Mouse (Mus musculus) natural killer cell, adult 2 months (primary cell): ENCODE measurements around the gene Mrpl3.
"Not testable (repeated sequence)": the region's sequence is repeated elsewhere in the genome, so short reads cannot be mapped to it uniquely, and the experiment has no call there.

ENCODE experiments used
- DNase-seq, 2 experiments: peaks; one replicate each; pipeline ENCODE4 v3.0.0; 2022; ENCODE audit warnings: low spot score in 2 of 2

The Mrpl3 gene

DNA sequence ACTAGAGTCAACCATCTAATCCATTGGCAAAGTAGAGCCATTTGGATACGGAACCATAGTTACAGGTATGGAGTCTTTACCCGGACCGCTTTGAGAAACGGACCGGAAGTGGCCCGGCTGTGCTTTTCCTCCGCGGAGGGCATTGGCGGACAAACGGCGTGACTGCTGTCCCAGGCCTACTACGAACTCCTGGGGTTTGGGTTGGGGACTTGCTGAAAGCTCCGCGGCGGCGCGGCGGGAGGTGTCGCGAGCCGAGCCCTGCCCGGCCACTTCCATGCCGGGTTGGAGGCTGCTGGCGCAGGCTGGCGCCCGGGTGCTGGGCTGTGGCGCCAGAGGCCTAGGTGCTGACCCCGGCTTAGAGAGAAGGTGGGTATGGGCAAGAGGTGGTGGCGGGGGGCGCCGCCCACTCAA lies at the start of gene Mrpl3:
Gene Mrpl3 (plus strand): TSS at position 93 of the 411 bp plus-strand sequence.
- DNase-seq, result peak; percentile 82 to 85

DNA sequence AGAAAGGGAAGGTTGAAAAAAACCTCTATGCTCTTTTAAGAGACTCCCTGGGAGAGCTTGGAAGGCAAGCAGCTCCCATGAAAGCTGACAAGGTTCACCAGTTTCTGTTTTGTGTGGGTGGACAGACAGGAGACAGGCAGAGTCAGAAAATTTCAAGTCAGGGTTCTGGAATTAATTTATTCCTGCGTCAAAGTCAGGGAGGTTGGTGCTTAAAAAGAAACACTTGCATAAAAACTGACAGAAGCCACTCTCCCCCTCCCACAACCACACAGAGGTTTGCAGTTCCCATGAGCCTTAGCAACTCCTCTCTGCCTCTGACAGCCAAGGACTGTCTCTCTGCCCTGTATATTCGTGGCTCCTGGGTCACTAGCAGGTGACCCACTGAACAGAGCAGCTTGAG lies 42.3 kb upstream of the Mrpl3 start:
- DNase-seq, result no peak

DNA sequence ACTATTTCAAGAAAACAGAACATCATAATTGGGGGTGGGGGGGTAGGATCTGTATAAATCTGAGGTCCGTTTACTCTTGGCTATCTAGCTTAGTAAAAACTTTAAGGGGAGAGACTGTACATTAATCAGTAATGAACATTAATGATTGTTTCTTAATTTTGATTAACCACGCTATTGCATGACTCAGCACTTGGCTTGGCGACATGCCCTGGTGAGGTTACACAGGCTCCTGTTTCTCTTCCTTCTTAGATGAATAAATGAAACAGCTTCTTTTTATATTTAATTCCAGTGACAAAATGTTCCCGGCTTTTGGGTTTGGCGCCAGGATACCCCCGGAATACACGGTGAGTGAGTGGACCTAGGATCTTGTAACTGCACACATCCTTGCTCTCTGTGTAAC lies 34.9 kb upstream of the Mrpl3 start:
- no peak for DNase-seq

DNA sequence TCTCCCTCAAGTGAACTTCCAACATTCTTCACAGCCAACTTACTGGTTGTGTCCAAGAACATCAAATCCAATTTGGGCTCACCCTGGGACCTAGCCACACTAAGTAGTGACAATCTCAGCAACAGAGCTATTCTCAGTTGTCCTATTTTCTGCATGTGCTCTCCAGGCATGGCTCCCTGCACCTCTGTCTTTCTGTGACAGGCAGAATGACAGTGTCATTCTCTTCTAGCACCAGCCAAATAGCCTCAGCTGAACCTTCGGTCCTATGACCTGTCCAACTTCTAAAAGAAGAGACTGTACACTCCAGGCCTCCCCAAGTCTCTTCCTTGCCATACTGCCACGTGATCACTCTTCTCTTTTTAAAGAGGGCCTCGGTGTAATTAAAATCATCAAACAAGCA lies 24.7 kb upstream of the Mrpl3 start:
- DNase-seq, result no peak

DNA sequence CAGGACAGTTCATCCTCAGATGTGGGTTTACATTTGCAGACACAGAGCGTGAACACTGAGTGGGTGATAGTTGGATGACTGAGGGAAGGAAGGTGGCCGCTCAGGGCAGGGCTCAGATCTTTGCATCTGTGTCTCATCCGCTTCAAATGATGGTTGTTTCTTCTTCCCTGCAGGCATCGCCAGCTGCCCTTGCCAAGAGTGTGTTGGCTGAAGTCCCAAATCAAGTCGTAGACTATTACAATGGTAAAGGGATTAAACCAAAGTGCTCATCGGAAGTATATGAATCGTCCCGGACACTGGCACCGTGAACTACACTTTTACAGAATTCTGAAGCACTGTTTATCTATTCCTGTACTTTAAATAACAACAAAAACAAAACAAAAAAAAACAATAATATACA lies 20.5 kb upstream of the Mrpl3 start:
- no peak for DNase-seq

DNA sequence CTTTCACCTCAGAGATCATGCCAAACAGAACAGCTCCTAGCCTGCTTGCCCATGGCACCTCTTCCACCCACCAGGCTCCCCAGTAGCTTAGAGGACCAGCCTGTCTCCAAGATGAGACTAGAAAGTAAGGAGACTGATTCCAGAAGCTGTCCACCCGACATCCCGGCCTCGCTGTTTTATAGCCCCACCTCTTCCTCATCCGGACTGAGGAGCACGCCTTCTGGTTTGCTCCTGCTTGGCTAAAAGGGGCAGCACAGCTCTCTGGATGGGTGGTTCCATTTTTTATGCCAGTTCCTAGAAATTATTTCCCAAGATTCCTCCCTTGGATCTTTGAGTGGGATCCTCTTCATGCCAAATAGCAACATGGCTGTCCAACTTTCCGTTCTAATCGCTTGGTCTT lies 19.4 kb upstream of the Mrpl3 start:
- no peak for DNase-seq

DNA sequence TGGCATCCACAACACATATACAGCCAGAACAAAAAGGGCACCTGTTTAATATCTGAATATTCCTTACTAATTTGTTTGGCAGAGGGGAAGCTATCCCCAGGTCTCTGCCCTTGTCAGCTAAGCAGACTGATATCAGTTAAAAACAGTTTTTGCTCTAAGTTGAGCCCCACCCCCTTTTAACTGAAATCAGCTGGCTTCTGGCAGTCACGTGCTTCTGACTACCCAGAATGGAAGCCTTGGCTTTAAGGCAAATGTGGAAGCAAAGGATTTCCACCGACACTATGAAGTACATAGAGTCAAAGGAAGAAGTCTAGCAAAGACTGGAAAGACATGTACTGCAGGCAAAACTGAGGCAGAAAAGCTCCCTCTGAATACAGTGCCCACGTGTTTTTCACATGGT lies 15.2 kb upstream of the Mrpl3 start:
- no peak for DNase-seq

DNA sequence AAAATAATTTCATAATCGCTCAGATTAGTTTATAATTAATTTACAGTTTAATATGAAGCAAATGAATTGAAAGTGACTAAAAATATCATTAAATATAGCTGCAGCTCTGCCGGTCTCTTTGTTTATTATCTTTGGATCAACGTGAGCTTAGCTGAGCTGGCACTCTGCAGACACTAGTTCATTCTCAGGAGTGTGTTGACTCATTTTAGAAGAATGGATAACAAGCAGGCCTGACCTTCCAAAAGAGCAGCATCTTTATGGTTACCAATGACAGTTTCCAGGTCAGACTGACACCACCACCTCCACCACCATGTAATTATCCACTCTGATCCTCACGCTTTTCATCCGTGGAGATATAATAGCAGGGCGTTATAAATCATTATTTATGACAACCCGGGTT lies 7.0 kb upstream of the Mrpl3 start:
- no peak for DNase-seq

DNA sequence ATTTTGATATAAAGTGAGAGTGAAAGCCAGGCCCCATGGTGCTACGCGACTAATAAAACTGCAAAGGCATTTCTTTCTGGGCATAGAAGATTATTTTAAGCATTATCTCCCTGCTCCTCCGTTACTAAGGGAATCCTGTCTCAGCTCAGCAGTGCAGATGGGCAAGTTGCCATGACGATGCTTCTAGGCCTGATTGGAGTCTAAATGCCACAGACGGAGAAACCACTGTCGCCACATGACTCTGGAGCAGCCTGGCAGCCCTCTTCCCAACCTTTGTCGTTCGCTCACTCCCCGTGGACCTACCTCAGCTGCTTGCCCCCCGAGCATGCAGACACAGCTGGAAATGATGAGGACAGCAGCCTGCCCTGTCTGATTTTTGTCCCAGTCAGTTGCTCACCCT lies 4.7 kb upstream of the Mrpl3 start:
- DNase-seq, result no peak

DNA sequence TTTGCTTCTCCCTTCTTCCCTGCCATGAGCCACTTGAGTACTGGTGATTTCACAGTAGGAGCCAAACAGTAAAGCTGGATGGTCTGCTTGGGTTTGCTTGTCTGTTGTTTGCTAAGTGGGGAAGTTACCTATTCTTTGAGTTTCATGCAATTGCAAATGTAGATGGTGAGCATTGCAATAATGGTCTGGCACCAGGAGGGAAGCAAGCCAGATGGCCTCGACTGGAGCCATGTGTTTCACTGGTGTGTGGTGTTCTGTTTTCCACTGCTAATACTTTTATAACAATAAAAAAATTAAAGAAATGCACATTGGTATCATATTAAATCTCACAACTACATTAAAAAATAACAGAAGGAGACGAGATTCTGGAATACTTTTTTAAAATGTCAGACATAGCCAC lies 3.4 kb upstream of the Mrpl3 start:
- DNase-seq, result no peak

DNA sequence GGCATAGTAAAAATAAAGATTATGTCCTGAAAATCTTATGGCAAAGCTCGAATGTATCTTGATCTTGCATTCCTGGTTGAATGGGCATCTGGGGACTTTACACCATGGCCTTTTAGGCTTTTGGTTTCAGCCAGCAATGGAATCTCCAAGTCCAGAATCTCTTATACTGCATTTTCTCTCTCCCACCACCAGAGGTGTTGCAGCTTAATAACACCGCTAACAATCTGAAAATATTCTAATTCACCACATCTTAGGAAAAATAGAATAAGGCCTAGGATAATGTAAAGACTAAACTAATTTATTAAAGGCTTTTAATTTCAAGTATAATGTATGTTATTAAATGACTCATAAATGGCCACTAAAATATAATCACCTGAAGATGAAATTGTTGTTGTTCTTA lies 2.8 kb upstream of the Mrpl3 start:
- DNase-seq, result no peak

DNA sequence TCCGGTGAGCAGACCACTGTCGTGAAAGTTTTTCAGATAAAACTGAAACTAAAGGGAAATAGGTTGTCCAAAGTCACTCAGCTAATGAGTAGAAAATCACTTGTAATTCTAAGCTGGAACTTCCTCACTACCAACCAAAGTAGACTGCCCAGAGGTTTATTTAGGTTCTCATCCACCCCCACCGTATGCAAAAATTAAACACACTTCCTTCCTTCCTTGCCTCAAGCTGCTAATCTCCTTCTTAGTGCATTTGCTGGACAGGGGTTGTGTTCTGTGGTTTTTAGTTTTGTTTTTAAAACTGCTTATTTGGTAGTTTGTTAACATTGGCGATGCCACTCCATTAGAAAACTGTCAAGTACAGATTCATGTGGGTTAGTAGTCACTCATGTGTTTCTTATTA lies 773 bp downstream of the Mrpl3 start:
- peak in 1 of 2 experiments; percentile 1 for DNase-seq

DNA sequence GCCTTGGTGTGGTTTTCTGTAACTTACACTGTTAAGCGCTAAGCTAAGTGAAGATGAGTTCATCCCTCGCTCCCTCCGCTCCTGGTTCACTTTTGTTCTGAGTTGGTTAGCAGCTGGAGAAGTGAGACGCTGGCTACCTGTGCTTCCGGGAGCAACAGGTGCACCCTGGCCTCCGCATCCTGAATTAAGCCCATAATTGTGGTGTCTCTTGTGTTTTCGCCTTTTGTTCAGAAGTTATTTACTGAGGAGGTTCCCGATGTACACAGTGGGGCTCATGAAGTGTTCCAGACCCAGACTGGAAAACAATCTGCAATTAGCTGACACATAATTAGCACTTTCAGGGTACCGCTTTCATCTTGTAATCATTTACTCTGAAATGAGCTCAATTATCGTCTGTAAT lies 16.1 kb downstream of the Mrpl3 start:
- no peak for DNase-seq

DNA sequence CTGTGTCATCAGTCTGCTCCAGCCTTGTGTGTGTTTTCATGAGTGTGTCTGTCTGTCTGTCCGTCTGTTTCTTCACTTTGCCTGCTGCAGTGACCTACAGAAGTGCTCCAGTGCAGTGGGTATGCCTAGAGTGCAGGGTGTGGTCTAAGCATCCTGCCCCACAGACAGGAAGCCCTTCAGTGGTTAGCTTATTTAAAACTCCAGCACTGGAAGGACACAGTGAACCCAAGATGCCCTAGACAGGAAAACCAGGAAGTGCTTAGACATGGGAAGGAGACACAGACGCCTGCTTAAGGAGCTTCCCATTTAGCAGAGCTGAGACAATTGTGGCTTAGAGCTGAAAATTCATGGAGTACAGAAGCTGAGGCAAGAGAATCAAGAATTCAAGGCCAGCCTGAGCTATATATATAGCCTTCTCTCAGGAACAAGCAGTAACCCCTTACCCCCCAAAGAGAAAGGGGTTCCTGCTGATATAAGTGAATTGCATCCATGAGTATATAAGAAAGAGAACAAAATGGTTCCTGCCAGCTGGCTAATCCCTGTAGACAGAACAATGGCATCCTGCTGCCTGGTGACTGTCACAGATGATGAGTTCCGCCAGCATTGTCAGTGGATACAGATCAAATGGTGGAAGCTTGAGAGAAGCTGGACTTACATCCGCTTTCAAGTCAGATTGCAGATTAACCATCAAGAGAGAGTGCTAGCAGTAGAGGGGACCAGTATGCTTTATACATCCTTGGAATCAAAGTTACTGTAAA lies 20.1 kb downstream of the Mrpl3 start:
- DNase-seq, result no peak

DNA sequence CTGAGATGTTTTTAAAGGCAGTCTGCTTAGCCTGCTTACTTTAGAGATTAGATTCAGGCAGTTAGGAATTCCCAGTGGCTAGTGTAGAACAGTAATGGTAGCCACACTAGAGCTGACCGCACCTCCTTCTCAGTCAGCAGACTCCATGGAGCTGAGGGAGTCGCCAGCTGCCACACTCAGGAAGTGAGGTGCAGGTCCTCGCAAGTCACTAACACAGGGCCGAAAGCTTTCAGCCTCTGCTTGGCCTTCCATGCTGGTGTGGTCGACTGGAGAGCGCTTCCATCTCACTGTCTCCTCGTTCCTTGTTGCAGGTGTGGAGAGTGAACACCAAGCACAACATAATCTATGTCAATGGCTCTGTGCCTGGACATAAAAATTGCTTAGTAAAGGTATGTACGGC lies 21.8 kb downstream of the Mrpl3 start:
- no peak for DNase-seq

DNA sequence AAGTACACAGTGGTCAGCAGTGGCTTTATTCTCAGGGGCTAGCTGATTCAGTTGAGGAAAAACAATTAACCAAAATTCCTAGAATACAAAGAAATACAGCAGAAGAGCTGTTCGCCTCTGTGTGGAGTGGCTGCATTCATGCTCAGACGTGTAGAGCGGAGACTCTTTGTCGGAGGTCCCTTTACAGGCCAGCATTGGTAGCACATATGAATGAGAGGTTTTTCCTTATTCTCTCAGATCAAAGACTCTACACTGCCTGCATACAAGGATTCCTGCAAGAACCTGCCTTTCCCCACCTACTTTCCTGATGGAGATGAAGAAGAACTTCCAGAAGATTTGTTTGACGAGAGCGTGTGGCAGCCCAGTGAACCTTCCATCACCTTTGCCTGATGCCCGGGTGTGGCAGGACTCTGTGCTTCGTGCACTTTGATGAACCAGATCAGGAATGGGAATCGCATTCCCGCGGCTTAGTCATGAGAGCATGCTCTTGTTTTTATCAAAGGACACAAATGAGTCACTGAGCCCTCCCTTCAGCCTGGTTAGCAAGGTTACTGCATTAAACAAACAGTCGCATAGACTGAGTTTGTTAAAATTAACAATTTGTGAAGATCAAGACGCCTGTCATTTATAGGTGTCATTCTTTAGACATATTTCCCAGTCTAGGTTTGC lies 23.9 kb downstream of the Mrpl3 start:
- DNase-seq, result no peak

DNA sequence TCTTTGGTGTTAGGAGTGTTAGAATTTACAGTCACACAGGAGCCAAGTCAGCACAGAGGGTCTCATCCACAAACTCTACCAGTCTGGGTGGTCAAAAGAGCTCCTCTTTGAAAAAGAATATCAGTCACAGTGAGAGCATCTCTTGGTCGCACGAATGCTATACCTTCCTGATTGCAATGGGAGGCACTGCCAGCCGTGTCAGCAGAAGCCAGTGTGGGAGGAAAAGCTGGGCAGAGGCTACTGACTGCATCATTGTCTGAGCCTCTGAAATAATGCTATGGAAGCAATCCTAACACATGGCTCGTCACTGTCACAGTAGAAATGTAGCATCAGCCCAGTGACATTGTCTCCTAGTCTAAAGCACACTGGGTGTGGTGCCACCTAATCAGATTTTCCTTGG lies 25.4 kb downstream of the Mrpl3 start:
- no peak for DNase-seq

DNA sequence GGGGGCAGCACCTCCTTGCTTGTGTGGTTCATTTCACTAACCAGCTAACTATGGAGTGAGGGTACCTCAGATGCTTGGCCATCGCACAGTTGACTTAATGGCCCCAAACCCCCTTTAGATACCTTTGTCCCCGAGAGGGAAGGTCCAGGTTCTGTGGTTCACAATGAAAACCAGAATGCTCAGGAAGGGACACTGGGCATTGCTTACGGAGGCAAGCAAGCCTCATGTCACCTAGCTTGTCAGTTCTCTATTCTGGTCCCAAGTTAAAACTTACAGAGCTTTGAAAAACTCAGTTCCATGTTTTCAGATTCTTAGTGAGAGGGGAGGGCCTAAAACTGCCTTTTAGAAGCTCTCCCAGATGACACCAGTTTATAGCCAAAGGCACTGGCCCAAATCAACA lies 27.2 kb downstream of the Mrpl3 start:
- DNase-seq, result no peak

DNA sequence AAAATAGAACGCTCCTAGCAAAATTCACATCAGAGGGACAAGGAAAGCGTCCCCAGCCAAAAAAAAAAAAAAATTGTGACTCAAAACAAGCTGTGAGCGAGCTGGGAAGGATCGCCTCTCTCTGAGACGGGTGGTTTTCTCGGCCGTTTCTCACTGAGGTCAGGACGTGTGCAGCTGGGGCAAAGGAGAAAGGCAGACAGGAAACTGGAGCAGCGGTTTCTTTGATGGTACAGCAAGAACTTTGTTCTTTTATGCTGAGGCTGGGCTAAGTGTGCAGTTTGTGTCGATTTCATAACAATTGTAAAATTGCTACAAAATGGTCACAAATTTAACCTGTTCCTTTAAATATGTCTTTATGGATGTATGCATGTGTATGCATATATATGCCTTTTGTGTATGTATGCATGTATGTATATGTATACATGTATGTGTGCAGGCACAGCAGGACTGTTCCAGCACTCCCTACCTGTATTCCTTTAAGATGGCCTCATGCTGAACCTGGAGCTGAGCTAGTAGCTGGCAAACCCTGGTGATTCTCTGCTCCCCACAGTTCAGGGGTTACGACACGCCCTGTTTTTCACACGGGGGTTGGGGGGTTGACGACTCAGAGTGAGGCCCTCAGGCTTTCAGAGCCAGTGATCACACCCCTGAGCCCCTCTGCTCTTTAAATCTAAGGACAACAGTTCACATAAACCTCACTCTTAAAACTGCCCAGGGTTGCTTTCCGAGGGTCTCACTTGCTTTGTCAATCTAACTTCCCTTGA lies 48.0 kb downstream of the Mrpl3 start:
- no peak for DNase-seq

DNA sequence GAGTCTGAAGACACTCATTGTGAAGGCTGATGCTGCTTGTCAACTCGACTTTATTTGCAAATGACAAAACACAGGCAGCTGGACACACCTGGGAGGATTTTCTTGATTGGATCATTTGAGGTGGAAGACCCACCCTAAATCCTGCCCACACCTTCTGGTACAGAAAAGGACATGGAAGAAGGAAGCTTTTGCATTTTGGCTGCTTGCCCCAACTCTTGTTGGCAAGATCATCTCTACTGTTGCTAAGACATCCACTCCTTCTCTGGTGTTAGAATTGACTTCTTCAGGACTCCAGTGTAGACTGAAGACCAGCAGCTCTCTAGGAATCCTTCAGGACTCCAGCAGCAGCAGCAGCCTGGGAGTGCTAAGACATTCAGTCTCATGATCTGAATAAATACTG lies 48.9 kb downstream of the Mrpl3 start:
- DNase-seq, result no peak

DNA sequence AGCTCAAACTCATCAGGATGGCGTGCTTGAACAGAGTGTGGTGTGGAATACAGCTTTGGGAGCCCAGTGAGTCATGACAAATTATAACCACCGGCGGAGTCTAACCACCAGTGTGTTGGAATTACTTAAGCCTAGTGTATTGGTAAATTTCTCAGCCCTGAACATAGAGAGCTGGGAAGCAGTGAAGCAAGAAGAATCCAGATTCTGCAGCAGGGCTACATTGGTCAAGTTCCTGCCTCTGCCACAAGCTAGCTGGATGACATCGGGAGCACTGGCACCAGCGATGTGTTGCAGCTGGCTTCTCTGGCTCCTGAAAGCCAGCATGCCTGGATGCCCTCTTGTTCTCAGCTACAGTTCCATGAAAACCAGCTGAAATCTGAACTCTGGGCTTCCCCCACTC lies 50.9 kb downstream of the Mrpl3 start:
- no peak for DNase-seq

DNA sequence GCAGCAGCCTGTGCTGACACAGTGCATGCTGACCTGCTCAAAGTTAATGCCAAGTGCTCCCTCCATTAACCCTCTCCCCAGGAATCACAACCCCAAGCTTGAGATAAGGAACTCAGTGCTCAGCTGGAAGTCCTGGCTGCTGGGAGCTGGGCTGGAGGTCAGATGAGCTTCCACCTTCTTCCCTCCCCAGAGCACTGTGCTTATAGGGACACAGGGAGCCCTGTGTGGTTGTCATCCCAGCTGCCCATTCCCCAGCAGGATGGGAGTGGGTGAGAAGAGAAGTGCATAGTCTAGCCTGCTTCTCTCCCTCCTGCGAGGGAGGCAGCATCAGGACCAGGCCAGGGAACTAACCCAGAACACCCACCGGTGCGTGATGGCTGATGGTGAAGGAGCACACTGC lies 72.2 kb downstream of the Mrpl3 start:
- not testable (repeated sequence) for DNase-seq
